Mouse (Mus musculus): ENCODE measurements around the gene Slc7a7. TPM values are rescaled to one million over a fixed set of nuclear protein-coding genes. Genes with fewer than 3 reads are reported as not detected.

The Slc7a7 gene
- 1 to 10 TPM; 1.5 to 2.2 TPM for total RNA-seq (2021)
- long read RNA-seq = 0 reads

DNA sequence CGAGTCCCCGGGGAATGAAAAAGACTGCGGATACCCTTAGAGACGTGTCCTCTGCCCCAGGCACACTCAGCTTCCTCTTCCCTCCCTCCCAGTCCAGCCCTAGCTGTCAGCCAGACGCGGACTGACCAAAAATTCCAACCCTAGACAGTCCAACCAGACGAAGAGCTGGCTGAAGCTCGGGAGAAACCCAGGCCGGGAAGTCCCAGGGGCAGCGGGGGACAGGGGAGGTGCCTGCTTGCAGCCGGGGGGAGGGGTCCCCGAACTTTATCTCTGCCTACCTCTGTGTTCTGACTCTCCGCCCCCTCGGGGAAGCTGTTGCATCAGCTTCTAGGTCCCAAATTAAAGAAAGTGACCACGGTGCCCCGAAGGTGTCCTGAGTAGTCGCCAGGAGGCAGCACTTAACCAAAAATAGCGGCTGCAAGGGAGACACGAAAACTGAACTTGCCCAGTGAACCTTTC, at the start of gene Slc7a7:
Slc7a7 (minus strand) TSS at position 158 of the 459 bp plus-strand sequence.
- no peak for DNase-seq (ENCODE audit: low spot score in 2 of 2)

DNA sequence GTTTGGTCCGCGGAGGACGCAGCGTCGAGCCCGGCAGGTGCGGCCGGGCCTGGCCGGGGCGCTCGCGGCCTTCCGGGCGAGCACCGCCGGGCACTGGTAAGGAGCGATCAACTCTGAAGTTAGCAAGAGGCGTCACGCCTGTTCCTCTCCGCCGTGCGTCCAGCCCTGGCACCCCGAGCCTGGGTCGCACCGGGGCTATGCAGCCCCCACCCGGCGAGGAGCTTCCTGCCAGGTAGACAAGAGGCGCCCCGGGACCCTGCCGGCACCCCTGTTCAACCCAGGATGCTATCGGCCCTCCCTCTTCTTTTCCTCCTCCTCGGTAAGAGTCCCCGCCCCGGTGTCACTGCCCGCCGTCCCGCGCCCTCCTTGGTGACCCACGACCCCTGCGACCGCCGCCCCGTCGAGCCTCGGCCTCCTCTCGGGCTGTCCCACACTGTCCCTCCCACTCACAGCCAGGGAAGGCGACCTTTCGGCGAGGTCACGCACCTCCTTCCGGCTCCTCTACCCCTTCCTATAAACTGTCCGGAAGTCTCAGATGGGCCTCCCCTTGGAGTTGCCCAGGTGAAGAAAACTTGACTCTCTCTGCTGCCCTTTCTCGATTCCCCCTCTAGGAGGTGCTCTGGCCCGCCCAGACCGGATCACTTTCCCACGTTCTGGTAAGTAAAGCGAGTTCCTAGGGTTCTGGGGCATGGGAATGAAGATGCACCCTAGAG, 46.9 kb upstream of the Slc7a7 start:
- DNase-seq (ENCODE audit: low spot score in 2 of 2) = peak in 1 of 2 experiments; percentile 30

- DNase-seq (ENCODE audit: low spot score in 2 of 2) = peak; percentile 79 to 86
These were observed 46.3 kb upstream of the Slc7a7 start, which contains the start of gene Lrp10 for GRCm38 (mm10) chr14:54463959-54464292. Gene Lrp10 (plus strand): TSS chr14:54464137.

DNA sequence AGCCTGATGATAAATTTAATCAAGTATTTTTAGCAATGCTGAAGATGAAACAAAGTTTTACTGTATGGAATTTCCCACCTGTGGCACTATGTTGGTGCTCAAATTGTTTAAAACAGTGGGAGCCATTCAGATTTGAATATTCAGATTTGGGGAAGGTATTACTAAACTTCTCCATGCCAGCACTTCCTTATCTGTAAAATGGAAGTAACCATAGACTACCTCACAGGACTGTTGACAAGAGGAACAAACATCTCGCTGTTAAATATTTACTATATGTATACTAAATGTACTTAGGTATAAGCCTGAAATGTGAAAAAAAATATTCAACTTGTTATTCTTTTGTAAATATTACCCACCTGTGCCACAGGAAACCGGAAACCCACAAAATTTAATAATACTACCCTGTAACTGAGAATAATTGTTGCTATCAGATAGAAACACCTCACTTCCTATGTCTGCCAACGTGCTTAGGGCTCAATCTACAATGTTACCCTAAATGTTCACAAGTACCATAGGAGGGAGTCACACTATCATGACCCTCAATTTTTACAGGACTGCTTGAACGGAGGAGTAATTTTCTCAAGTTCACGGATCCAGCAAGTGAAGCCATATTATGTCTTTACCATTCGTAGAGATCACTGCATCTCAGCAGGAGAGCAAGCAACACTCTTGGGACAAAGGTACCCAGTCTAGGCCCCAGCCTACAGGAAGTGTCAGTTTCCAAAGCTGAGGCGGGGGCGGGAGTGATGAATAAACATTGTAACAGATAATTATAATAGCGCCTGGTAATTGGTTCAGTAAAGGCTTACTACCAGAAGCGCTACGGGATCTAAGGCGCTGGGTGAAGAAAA, 45.8 kb upstream of the Slc7a7 start:
- no peak for DNase-seq (ENCODE audit: low spot score in 2 of 2)

DNA sequence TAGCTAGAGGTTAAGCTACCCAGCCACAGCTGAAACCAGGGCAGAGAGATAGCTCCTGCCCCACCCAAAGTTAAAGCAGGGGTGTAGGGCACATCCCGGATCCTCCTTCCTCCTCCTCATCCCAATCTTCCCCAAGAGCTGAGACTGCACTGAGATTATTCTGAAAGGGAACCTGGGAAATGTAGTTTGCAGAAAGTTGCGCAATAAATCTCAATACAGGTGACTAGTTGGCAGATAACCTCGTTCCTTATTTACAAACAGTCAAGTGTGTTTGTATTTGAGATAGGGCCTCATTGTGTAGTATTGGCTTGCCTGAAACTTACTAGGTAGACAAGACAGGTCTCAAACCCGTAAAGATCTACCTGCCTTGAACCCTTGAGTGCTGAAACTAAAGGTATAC, 44.6 kb upstream of the Slc7a7 start:
- DNase-seq (ENCODE audit: low spot score in 2 of 2) = no peak

DNA sequence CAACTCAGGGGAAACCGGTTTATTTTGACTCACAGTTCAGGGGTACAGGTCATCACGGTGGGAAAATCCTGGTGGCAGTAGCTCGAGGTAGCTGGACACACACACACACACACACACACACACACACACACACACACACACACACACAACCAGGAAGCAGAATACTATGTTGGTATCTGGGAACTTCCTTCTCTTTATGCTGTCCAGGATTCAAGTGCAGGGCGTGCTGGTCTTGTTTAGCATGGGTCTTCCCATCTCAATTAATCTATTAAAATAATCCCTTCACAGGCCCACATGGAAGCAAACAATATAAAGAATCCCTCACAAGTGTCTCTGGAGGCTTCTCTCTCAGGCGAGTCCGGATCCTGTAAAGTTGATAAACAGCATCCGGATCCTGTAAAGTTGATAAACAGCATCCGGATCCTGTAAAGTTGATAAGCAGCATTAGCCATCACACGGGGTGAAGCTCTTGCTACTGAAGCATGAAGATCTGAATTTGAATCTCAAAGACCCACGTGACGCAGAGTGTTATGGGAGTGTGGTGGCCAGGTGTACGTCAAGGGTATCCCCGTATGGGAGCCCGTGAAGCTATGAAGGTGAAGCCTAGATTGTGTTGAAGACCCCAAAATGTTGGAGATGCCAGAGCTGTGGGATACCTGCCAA, 40.5 kb upstream of the Slc7a7 start:
- DNase-seq (ENCODE audit: low spot score in 2 of 2) = no peak

- peak in 1 of 2 experiments; percentile 43 for DNase-seq (ENCODE audit: low spot score in 2 of 2)
These were observed 37.3 kb upstream of the Slc7a7 start for GRCm38 (mm10) chr14:54454669-54455528.

DNA sequence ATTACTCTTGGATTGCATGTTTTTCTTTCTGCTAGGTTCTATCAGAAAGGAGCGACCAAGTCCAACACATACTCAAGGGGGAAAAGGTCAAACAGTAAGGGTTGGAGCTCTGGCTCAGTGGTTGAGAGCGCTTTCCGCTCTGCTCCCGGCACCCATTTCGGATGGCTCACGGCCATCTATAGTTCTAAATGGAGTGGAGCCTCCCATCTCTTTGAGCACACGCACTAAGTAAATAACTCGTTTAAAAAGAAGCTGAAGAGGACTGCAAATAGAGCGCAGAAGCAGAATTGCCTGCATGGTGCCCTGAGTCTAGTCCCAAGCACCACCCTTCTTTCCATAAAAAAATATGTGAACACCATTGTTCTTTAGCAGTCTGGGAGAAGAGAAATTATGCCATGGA, 36.0 kb upstream of the Slc7a7 start:
- DNase-seq (ENCODE audit: low spot score in 2 of 2) = no peak

- no peak for DNase-seq (ENCODE audit: low spot score in 2 of 2)
These were observed 27.9 kb upstream of the Slc7a7 start for GRCm38 (mm10) chr14:54445476-54445875.

DNA sequence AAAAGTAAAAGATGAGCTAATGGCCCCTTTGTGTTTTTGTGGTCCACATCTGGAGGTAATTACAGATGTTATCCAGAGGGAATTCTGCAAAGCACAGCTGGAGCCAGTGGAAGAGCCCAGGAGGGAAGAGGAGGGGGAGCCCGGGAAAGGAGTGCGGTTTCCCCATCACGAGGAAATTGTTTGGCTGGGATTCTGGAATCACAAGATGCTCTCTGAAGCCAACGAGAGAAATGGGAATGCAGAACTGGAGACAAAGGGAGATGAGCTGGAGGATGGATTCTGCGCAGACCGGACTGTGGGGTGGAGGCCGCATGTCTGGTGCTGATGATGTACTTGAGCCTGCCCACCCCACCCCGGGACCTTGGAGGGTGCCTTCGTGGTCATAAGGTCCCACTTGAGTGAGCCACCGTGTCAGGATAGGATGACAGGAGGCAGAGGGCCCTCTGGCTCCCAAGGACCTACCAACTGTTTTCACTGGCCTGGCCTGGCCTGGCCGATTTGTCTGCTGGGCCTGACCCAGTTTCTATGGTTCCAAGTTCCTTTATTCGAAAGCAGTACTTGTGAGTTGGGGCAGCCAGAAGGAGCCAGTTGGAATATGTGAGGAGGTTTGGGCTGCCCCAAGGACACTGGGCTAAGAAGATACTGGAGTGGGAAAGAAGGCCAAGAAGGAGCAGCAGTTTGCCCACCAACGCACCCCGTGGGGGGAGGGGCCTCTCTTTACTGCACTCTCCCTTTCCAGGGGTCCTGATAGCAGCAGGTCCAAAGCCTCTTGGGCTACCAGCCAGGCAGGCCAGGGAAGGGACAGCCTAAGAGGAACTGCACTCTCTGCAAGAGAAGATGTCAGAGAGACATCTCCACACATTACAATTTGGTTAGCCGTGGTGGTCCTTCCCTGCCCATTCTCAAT, 26.4 kb upstream of the Slc7a7 start:
- no peak for DNase-seq (ENCODE audit: low spot score in 2 of 2)

- no peak for DNase-seq (ENCODE audit: low spot score in 2 of 2)
These were observed 25.6 kb upstream of the Slc7a7 start for GRCm38 (mm10) chr14:54443196-54443595.

- DNase-seq (ENCODE audit: low spot score in 2 of 2) = no peak
These were observed 25.0 kb upstream of the Slc7a7 start for GRCm38 (mm10) chr14:54442548-54442947.

- DNase-seq (ENCODE audit: low spot score in 2 of 2) = no peak
These were observed 23.8 kb upstream of the Slc7a7 start for GRCm38 (mm10) chr14:54441365-54441764.

DNA sequence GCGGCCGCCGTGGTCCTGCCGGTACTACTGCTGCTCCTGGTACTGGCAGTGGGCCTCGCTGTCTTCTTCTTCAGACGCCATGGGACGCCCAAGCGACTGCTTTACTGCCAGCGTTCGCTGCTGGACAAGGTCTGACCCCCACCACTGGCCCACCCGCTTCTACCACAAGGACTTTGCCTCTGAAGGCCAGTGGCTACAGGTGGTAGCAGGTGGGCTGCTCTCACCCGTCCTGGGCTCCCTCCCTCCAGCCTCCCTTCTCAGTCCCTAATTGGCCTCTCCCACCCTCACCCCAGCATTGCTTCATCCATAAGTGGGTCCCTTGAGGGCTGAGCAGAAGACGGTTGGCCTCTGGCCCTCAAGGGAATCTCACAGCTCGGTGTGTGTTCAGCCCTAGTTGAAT, 23.0 kb upstream of the Slc7a7 start:
- no peak for DNase-seq (ENCODE audit: low spot score in 2 of 2)

- DNase-seq (ENCODE audit: low spot score in 2 of 2) = no peak
These were observed 22.0 kb upstream of the Slc7a7 start for GRCm38 (mm10) chr14:54439610-54440009.

GRCm38 (mm10) chr14:54439155-54439554, 21.6 kb upstream of the Slc7a7 start:
- DNase-seq (ENCODE audit: low spot score in 2 of 2) = no peak

GRCm38 (mm10) chr14:54435194-54435918, 17.8 kb upstream of the Slc7a7 start:
- no peak for DNase-seq (ENCODE audit: low spot score in 2 of 2)

DNA sequence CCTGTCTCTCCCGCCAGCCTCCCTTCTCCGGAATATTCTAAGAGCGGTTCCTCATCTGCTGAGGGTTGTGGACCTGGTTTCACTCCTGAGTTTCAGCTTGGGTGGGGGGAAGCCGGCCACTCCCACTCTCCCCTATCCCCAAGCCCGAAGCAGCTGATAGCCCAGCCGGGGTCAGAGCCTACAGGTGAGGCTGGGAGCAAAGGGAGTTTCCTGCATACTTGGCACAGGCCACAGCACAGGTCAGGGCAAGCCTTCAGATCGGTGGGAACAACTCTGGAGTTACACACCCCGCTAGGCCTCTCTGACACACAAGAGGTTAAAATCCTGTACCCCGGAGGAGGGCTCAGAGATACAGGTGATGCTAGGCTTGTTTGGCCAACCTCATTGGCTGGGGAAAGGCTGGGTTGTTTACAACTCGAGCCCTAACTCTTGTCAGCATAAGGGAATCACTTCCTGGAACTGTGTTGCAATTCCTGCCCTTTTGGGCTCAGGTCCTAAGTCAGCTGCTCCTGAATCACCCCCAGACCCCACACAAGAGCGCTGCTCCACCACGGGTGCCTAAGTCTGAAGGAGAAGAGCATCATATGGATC, 16.5 kb upstream of the Slc7a7 start:
- no peak for DNase-seq (ENCODE audit: low spot score in 2 of 2)

All from layer of hippocampus, adult 18-20 months (tissue).